Mouse (Mus musculus) ES-Bruce4 (cell line): ENCODE results near the gene Siah2.

Experiments used
- CTCF ChIP-seq: IDR thresholded peaks from one replicate; pipeline ENCODE4 v1.8.1; 2011; ENCODE audit warnings: low read depth, low read length
- POLR2A ChIP-seq: IDR thresholded peaks from one replicate; pipeline ENCODE4 v1.8.1; 2011; ENCODE audit warnings: low read length; ENCODE audit not compliant: insufficient read depth

DNA sequence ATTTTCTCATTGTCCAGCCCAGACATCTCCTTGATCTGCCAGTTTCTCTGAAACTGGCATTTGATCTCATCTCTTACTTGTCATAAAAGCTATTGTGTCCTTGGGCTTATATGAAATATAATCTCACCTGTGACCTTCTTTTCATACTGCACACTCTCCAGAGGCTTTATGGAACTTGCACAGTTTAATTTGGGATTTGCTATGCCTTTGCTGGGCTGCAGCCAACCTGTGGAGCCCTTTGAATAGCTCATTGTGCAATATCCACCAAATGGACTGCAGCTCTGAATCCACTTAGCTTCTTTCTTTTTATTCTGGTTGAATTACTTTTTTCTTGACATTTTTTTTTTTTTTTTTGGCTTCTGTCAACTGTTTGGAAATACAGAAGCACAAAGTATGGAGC is 37.3 kb upstream of the Siah2 start:
- no peak for TF ChIP-seq CTCF
- no peak for TF ChIP-seq POLR2A
